Mouse (Mus musculus) megakaryocyte, embryonic 14.5 days (primary cell): Measurements from ENCODE around the gene Gpatch2l. TPM values are rescaled to one million over a fixed set of nuclear protein-coding genes. Genes with fewer than 3 reads are reported as not detected.
A peak's percentile ranks its signal among the peaks of the same experiment; 100 is the strongest.

Experiments
- H3K27me3 ChIP-seq: replicated peaks from 2 replicates; pipeline ENCODE3; 2012; ENCODE audit warnings: inconsistent platforms
- H3K36me3 ChIP-seq: replicated peaks from 2 replicates; pipeline ENCODE3; 2012; ENCODE audit warnings: low read length, inconsistent platforms, mixed read lengths
- H3K4me1 ChIP-seq: 2 replicates; pipeline ENCODE4 v1.6.1; 2012; ENCODE audit warnings: inconsistent platforms
- H3K4me3 ChIP-seq: replicated peaks from 2 replicates; pipeline ENCODE3; 2012; ENCODE audit warnings: moderate library complexity, mild to moderate bottlenecking, inconsistent platforms
- H3K9me3 ChIP-seq: 2 replicates; pipeline ENCODE4 v1.6.1; 2012; ENCODE audit warnings: inconsistent platforms
- FLI1 ChIP-seq: IDR thresholded peaks from 2 replicates; pipeline ENCODE4 v1.6.1; 2012; ENCODE audit warnings: low read length, inconsistent platforms, mixed read lengths
- GATA1 ChIP-seq: IDR thresholded peaks from 3 replicates; pipeline ENCODE4 v1.6.1; 2012; ENCODE audit warnings: mixed read lengths, low read length, inconsistent platforms, borderline replicate concordance
- polyA plus RNA-seq: library from polyadenylated mRNA; stranded (reverse); fragments of >175 nt; gene quantifications from 2 replicates; pipeline ENCODE4 v1.2.3, GENCODE M21; 2012; ENCODE audit warnings: low replicate concordance; ENCODE audit not compliant: insufficient read depth

Gpatch2l gene
- polyA plus RNA-seq, 1 experiment: 2.9 TPM

DNA sequence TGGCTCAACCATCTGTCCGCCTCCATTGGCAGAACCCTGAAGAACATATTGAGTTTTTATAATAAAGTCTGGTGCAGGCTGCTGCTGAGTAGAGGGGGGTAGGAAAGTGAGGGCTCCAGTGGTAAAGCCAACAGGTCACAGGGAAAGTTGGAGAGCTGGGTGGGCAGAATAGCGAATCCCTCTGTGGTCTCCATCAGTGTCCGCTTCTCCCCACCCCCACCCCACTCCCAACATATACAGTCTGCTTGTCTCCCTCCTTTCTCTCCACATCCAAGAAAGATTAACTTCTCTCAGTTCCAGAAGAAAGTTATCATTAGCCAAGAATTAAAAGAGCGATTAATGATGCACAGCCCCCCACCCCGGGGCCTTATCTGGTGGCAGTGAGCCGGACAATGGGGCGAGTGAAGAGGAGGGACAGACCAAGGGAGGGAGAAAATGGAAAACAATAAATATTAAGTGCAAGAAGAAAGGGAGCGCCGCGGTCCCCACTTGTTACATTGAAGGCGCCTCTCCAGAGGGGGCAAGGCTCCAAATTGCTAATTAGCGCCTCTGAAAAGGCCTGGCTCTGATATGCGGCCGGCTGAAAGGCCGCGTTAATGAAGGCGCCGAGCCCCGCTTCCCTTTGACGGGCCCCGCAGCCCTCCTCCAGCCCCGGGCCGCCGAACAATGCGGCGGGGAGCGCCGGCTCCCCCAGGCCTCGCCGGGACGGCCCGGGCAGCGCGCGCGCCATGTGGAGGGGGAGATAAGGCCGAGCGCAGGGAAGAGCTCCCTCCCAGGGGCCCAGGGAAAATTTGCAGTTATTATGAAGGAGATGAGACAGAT lies 21.2 kb upstream of the Gpatch2l start:
- Histone ChIP-seq H3K4me3 (no peak overlapping the region), H3K9me3 (peaks cover 11% of the 10 kb centered on the region), H3K4me1 (peaks cover 5% of the 10 kb centered on the region; the same call in 1 of the 2 replicates), H3K27me3 (peaks cover 53% of the 10 kb centered on the region), H3K36me3 (no peaks in the 10 kb centered on the region)
- TF ChIP-seq FLI1 (no peak), GATA1 (no peak)

GRCm38 (mm10) chr12:86221074-86221703 lies 20.5 kb upstream of the Gpatch2l start:
- H3K9me3 ChIP-seq: peaks cover 11% of the 10 kb centered on the region
- H3K36me3 ChIP-seq: no peaks in the 10 kb centered on the region
- H3K27me3 ChIP-seq: peaks cover 47% of the 10 kb centered on the region
- H3K4me3 ChIP-seq: no peak overlapping the region
- TF ChIP-seq GATA1 (no peak), FLI1 (no peak)
- peaks cover 5% of the 10 kb centered on the region; the same call in 1 of the 2 replicates for H3K4me1 ChIP-seq

DNA sequence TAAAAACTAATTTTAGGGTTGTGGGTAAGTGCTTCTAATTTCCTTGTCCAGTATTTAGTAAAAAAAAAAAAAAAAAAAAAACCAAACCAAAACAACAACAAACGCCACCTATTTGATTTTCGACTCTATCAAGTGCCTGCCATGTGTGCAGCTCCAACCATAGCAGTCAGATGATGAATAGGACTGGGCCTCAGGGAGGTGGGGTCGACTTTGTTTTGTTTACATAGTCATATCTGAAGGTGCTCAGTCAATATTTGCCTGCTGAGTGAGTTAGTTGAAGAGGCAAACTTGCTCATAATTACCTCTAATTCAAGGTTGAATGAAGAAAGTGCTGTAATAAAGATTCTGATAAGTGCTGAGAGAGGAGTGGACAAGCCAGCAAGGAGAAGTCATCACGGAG lies 7.4 kb upstream of the Gpatch2l start:
- TF ChIP-seq FLI1 (no peak), GATA1 (no peak)
- Histone ChIP-seq H3K4me3 (no peak overlapping the region), H3K4me1 (no peaks in the 10 kb centered on the region), H3K36me3 (no peaks in the 10 kb centered on the region), H3K27me3 (peaks cover 9% of the 10 kb centered on the region), H3K9me3 (peaks cover 7% of the 10 kb centered on the region; the same call in 1 of the 2 replicates)

- Histone ChIP-seq H3K9me3 (no peaks in the 10 kb centered on the region; the same call in 1 of the 2 replicates), H3K27me3 (peaks cover 9% of the 10 kb centered on the region), H3K36me3 (peaks cover 5% of the 10 kb centered on the region), H3K4me3 (no peak overlapping the region), H3K4me1 (peaks cover 22% of the 10 kb centered on the region)
- TF ChIP-seq GATA1 (no peak), FLI1 (no peak)
These were observed 2.9 kb upstream of the Gpatch2l start for GRCm38 (mm10) chr12:86238736-86239135.

DNA sequence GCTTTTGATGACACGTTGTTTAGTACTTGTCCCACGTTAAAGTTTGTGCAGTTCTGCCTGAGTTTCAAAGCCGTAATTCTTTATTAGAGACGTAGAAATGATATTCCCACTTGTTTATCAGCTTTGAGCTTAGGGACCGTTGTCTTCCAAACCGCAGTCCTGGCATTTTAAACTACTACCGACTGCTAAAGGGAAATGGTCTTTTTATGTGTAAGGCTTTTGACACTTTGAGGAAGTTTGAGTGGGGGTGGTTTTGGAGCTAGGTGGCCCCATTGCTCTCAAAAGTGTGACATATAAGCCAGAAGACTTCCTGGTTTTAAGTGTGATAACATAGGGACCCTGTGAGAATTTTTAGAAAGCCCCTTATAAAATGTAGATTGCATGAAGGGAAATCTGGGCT lies 905 bp downstream of the Gpatch2l start:
- no peak for TF ChIP-seq FLI1
- no peak for TF ChIP-seq GATA1
- peaks cover 34% of the 10 kb centered on the region for H3K36me3 ChIP-seq
- H3K27me3 ChIP-seq: peaks cover 2% of the 10 kb centered on the region
- peak overlapping the region; percentile 96 for H3K4me3 ChIP-seq
- H3K9me3 ChIP-seq: no peaks in the 10 kb centered on the region; the same call in 1 of the 2 replicates
- peaks cover 49% of the 10 kb centered on the region for H3K4me1 ChIP-seq

DNA sequence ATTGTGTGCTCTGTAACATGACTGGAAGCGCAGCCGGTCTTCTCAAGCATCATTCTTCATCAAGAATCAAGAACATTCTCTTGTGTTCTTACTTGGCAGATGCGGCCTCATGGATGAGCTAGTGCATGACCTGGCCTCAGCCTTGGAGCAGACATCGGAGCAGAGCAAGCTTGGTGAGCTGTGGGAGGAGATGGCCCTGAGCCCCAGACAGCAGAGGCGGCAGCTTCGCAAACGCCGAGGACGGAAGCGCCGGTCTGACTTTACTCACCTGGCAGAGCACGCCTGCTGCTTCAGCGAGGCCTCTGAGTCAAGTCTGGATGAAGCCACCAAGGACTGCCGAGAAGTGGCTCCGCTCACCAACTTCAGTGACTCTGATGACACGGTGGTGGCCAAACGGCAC lies 2.3 kb downstream of the Gpatch2l start:
- H3K9me3 ChIP-seq: no peaks in the 10 kb centered on the region
- peak overlapping the region; percentile 5 for H3K4me3 ChIP-seq
- no peak for TF ChIP-seq FLI1
- TF ChIP-seq GATA1: no peak
- no peaks in the 10 kb centered on the region for H3K27me3 ChIP-seq
- H3K36me3 ChIP-seq: peaks cover 43% of the 10 kb centered on the region
- H3K4me1 ChIP-seq: peaks cover 58% of the 10 kb centered on the region

DNA sequence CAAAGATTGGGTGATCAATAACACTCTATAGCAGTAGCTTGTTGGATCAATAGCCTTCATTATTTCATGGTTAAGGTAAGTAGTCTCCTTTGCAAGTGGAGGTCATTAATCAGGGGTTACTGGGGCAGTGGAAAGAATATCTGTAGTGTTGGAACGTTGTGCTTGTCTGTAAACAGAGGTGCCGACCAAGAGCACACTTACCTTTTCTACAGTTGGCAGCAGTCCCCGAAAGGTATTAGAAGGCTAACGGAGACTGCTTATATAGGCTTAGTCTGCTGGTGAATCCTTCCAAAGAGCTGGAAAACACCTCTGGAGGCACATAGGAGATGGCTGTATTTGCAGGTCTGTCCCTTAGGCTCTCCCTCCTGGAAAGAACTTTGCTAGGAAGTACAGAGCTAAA lies 8.5 kb downstream of the Gpatch2l start:
- Histone ChIP-seq H3K4me1 (peaks cover 51% of the 10 kb centered on the region), H3K27me3 (no peaks in the 10 kb centered on the region), H3K4me3 (no peak overlapping the region), H3K9me3 (no peaks in the 10 kb centered on the region), H3K36me3 (peaks cover 69% of the 10 kb centered on the region)
- TF ChIP-seq FLI1: no peak
- TF ChIP-seq GATA1: no peak

DNA sequence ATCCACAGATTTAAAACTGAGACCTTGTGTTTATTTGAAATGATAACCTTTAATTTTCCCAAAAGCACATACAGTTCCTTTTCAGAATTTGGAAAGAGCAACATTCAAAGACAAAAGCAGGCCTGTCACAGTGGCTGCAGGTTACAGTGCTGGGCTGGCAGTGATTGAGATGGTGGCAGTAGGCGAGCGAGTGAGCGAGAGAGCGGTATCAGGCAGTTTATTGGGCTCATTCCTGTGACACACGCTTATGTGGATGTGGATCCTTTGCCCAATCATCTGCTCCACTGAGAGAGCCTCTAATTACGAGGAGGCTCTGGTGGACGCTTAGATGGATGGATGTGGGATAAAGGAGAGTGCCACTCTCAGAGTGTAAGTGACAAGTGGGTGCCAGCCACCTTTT lies 13.3 kb downstream of the Gpatch2l start:
- H3K27me3 ChIP-seq: no peaks in the 10 kb centered on the region
- TF ChIP-seq FLI1 (no peak), GATA1 (no peak)
- peaks cover 38% of the 10 kb centered on the region for H3K4me1 ChIP-seq
- no peak overlapping the region for H3K4me3 ChIP-seq
- no peaks in the 10 kb centered on the region for H3K9me3 ChIP-seq
- H3K36me3 ChIP-seq: peaks cover 76% of the 10 kb centered on the region

GRCm38 (mm10) chr12:86271626-86272025 lies 30.0 kb downstream of the Gpatch2l start:
- H3K4me3 ChIP-seq: no peak overlapping the region
- peaks cover 94% of the 10 kb centered on the region for H3K36me3 ChIP-seq
- no peaks in the 10 kb centered on the region for H3K9me3 ChIP-seq
- no peaks in the 10 kb centered on the region for H3K4me1 ChIP-seq
- no peaks in the 10 kb centered on the region for H3K27me3 ChIP-seq
- TF ChIP-seq FLI1: no peak
- no peak for TF ChIP-seq GATA1

DNA sequence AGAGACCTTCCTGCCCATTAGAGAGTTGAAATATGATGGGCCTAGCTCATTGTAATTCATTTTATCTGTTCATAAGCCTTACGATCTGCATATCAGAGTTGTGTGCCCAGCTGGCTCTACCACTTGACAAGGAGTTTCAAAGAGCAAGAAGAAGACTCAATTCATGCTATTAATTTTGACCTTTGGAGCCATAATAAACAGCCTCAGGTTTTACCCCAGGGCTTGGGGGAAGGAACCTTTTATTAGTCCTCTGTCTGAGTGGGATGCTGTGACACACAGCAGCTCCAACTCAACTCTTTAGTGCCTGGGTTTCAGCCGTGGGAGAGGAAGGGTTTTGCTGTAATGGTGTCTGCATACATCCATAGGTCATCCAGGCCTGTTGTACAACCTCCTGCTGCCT lies 32.6 kb downstream of the Gpatch2l start:
- TF ChIP-seq FLI1 (no peak), GATA1 (no peak)
- H3K36me3 ChIP-seq: peaks cover 94% of the 10 kb centered on the region
- no peak overlapping the region for H3K4me3 ChIP-seq
- peaks cover 3% of the 10 kb centered on the region; the same call in 1 of the 2 replicates for H3K4me1 ChIP-seq
- no peaks in the 10 kb centered on the region for H3K9me3 ChIP-seq
- H3K27me3 ChIP-seq: no peaks in the 10 kb centered on the region
